Mouse (Mus musculus) brown adipose tissue, adult 24 weeks (tissue): Measurements from ENCODE around the gene Pld2. TPM values are rescaled to one million over a fixed set of nuclear protein-coding genes. Genes with fewer than 3 reads are reported as not detected.

Experiments used
- H3K27ac ChIP-seq: fragments of 200-500 bp; replicated peaks from 2 replicates; pipeline ENCODE4 v1.5.1; 2012; ENCODE audit warnings: low read depth, mild to moderate bottlenecking, low read length
- H3K4me1 ChIP-seq: fragments of 200-500 bp; 2 replicates; pipeline ENCODE4 v1.6.1; 2012; ENCODE audit warnings: low read length, mixed read lengths; ENCODE audit not compliant: control insufficient read depth, insufficient read depth, insufficient read length
- H3K4me3 ChIP-seq: fragments of 200-500 bp; 2 replicates; pipeline ENCODE4 v1.5.1; 2012; ENCODE audit warnings: low read depth, mild to moderate bottlenecking, low read length, moderate library complexity; ENCODE audit not compliant: insufficient read depth
- polyA plus RNA-seq: library from polyadenylated mRNA; stranded (reverse); fragments of >200 nt; gene quantifications from 2 replicates; pipeline ENCODE4 v1.2.4, GENCODE M21; 2012; ENCODE audit not compliant: missing spikeins, insufficient read depth, insufficient read length

The Pld2 gene
- polyA plus RNA-seq, 1 experiment, result 5.9 TPM

DNA sequence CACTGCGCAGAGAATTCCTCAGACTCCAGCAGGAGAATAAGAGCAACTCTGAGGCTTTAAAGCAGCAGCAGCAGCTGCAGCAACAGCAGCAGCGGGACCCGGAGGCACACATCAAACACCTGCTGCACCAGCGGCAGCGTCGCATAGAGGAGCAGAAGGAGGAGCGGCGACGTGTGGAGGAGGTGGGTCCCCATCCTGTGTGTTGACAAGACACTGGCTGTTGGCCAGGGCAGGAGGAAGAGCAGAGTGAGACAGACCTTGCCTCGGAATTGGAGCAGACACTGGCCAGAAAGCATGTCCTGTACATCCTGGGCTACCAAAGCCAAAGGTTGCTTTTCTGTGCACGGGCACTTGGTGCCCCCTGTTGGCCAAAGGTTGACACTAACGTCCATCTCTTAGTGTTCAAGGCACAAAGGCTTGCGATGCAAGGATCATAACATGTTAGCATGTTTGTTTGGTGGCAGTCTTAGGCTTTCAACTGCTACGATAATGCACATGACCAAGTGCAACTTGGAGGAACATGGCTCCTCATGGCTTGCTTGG is 65.2 kb downstream of the Pld2 start:
- no peak overlapping the region for H3K27ac ChIP-seq
- no peaks in the 10 kb centered on the region for H3K4me1 ChIP-seq
- no peak overlapping the region for H3K4me3 ChIP-seq

DNA sequence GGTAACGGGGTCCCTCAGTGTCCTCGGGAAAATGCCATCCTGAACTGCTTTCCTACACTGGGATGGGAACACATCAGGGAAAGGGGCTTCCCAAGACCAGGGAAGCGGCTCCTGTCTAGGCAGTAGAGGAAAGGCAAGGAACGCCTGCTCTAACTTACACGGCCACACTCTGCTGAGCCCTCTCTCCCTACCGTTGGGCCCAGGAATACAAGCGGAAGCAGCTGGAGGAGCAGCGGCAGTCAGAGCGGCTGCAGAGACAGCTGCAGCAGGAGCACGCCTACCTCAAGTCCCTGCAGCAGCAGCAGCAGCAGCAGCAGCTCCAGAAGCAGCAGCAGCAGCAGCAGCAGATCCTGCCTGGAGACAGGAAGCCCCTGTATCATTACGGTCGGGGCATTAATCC is 66.9 kb downstream of the Pld2 start:
- H3K4me1 ChIP-seq, result no peaks in the 10 kb centered on the region
- H3K27ac ChIP-seq, result no peak overlapping the region
- H3K4me3 ChIP-seq, result no peak overlapping the region

- H3K27ac ChIP-seq, result no peak overlapping the region
- no peaks in the 10 kb centered on the region for H3K4me1 ChIP-seq
- no peak overlapping the region for H3K4me3 ChIP-seq
These were observed 67.7 kb downstream of the Pld2 start for GRCm38 (mm10) chr11:70607611-70608010.

Other genes starting within 250 kb of the Pld2 start
- not detected in 2 replicates for gene Alox12e, start 217.4 kb upstream of the Pld2 start, polyA plus RNA-seq
- 0.46 and 0.55 TPM in 2 replicates for gene Alox15, start 188.0 kb upstream of the Pld2 start, polyA plus RNA-seq
- gene Pelp1, start 130.0 kb upstream of the Pld2 start, polyA plus RNA-seq, result 4.6 and 5.4 TPM in 2 replicates
- 8.2 and 13.4 TPM in 2 replicates for gene Arrb2, start 107.4 kb upstream of the Pld2 start, polyA plus RNA-seq
- gene Med11, start 88.1 kb upstream of the Pld2 start, polyA plus RNA-seq, result 15.0 and 16.7 TPM in 2 replicates
- gene Zmynd15, start 80.6 kb upstream of the Pld2 start, polyA plus RNA-seq, result 0.42 TPM in 1 of 2 replicates, not detected in the other
- gene Cxcl16, start 80.1 kb upstream of the Pld2 start, polyA plus RNA-seq, result 5.0 TPM in 2 replicates
- not detected in 2 replicates for gene Tm4sf5, start 34.8 kb upstream of the Pld2 start, polyA plus RNA-seq
- gene Vmo1, start 25.4 kb upstream of the Pld2 start, polyA plus RNA-seq, result not detected in 2 replicates
- not detected in 2 replicates for gene Gltpd2, start 20.9 kb upstream of the Pld2 start, polyA plus RNA-seq
- gene Psmb6, start 14.7 kb upstream of the Pld2 start, polyA plus RNA-seq, result 221 and 229 TPM in 2 replicates
- gene Gm40193, start 7.1 kb upstream of the Pld2 start, polyA plus RNA-seq, result not detected in 2 replicates
- gene Mink1, start 22.8 kb downstream of the Pld2 start, polyA plus RNA-seq, result 14.5 and 18.5 TPM in 2 replicates
- gene 4930544D05Rik, start 75.8 kb downstream of the Pld2 start, polyA plus RNA-seq, result not detected in 2 replicates
- not detected in 2 replicates for gene Chrne, start 79.2 kb downstream of the Pld2 start, polyA plus RNA-seq
- gene Gp1ba, start 99.1 kb downstream of the Pld2 start, polyA plus RNA-seq, result not detected in 2 replicates
- gene Rnf167, start 107.2 kb downstream of the Pld2 start, polyA plus RNA-seq, result 44.0 and 52.3 TPM in 2 replicates
- 166 and 170 TPM in 2 replicates for gene Slc25a11, start 107.4 kb downstream of the Pld2 start, polyA plus RNA-seq
- 244 and 265 TPM in 2 replicates for gene Pfn1, start 114.6 kb downstream of the Pld2 start, polyA plus RNA-seq
- 40.8 and 79.3 TPM in 2 replicates for gene Eno3, start 117.1 kb downstream of the Pld2 start, polyA plus RNA-seq
- gene Spag7, start 129.4 kb downstream of the Pld2 start, polyA plus RNA-seq, result 74.7 and 107 TPM in 2 replicates
- gene Camta2, start 148.0 kb downstream of the Pld2 start, polyA plus RNA-seq, result 15.8 and 16.3 TPM in 2 replicates
- gene Inca1, start 160.1 kb downstream of the Pld2 start, polyA plus RNA-seq, result 15.7 and 24.0 TPM in 2 replicates
- 93.8 and 106 TPM in 2 replicates for gene Kif1c, start 160.5 kb downstream of the Pld2 start, polyA plus RNA-seq
- gene Zfp3, start 224.1 kb downstream of the Pld2 start, polyA plus RNA-seq, result 3.5 and 5.5 TPM in 2 replicates